Mouse (Mus musculus) forebrain, postnatal 0 days (tissue): ENCODE measurements around the gene Chchd10. TPM values are rescaled to one million over a fixed set of nuclear protein-coding genes. Genes with fewer than 3 reads are reported as not detected.
A peak's percentile ranks its signal among the peaks of the same experiment; 100 is the strongest.

Experiments used
- ATAC-seq: fragments of 200-750 bp; cut with Nextera tagmentation; 2 replicates; pipeline ENCODE4 v1.8.0; 2017; ENCODE audit warnings: mild to moderate bottlenecking, moderate library complexity
- DNase-seq: peaks from one replicate; pipeline ENCODE4 v3.0.0-alpha.2; 2015
- H3K27ac ChIP-seq: fragments of 300-500 bp; sonication (generic); 2 replicates; pipeline ENCODE4 v1.5.1; 2014; ENCODE audit warnings: low read depth, mild to moderate bottlenecking, antibody characterized with exemption, low read length, moderate library complexity, mixed read lengths
- H3K27me3 ChIP-seq: fragments of 300-500 bp; sonication (generic); 2 replicates; pipeline ENCODE4 v1.6.1; 2014; ENCODE audit warnings: mild to moderate bottlenecking, low read length, mixed read lengths; ENCODE audit not compliant: insufficient read depth
- H3K36me3 ChIP-seq: fragments of 300-500 bp; sonication (generic); 2 replicates; pipeline ENCODE4 v1.6.1; 2014; ENCODE audit warnings: mild to moderate bottlenecking, moderate library complexity; ENCODE audit not compliant: insufficient read depth
- H3K4me1 ChIP-seq: fragments of 300-500 bp; sonication (generic); 2 replicates; pipeline ENCODE4 v1.6.1; 2014; ENCODE audit warnings: antibody characterized with exemption; ENCODE audit not compliant: insufficient read depth
- H3K4me2 ChIP-seq: fragments of 300-500 bp; sonication (generic); 2 replicates; pipeline ENCODE4 v1.6.1; 2014; ENCODE audit warnings: low read depth, mild to moderate bottlenecking, moderate library complexity
- H3K4me3 ChIP-seq: fragments of 300-500 bp; sonication (generic); 2 replicates; pipeline ENCODE4 v1.5.1; 2014; ENCODE audit warnings: low read depth, low read length, mixed read lengths
- H3K9ac ChIP-seq: fragments of 300-500 bp; sonication (generic); 2 replicates; pipeline ENCODE4 v1.6.1; 2014; ENCODE audit warnings: mild to moderate bottlenecking
- H3K9me3 ChIP-seq: fragments of 300-500 bp; sonication (generic); 2 replicates; pipeline ENCODE4 v1.6.1; 2016; ENCODE audit warnings: low read length
- CTCF ChIP-seq: sonication (generic); IDR thresholded peaks from 2 replicates; pipeline ENCODE4 v1.5.1; 2016; ENCODE audit warnings: antibody characterized with exemption, control low read depth, low read depth
- WGBS: fragments of 180-500 bp; shearing (Covaris S2); extraction: QIAGEN DNeasy Blood & Tissue Kit; methylation state at CpG from one replicate; pipeline ENCODE4 v1.1.7; 2014; 5-methylcytosine and 5-hydroxymethylcytosine counted together
- polyA plus RNA-seq: library from polyadenylated mRNA; unstranded; fragments of >200 nt; fragmentation: Nextera tagmentation; extraction: Ambion mirVana; gene quantifications from 2 replicates; pipeline ENCODE4 v1.2.1, GENCODE M21; 2015
- total RNA-seq: library from RNA; depleted of rRNA; stranded (reverse); fragments of >200 nt; gene quantifications from 2 replicates; pipeline ENCODE4 v1.2.3, GENCODE M21; 2014

Gene Chchd10
- total and polyA plus RNA-seq, 2 experiments from 2014 or later: 93.0 to 121 TPM

- Histone ChIP-seq H3K27ac (no peak overlapping the region), H3K4me3 (no peak overlapping the region), H3K4me1 (no peaks in the 10 kb centered on the region), H3K27me3 (no peaks in the 10 kb centered on the region), H3K4me2 (no peak overlapping the region), H3K9ac (no peak overlapping the region), H3K36me3 (peaks cover 70% of the 10 kb centered on the region), H3K9me3 (no peaks in the 10 kb centered on the region)
- DNase-seq (no peak), ATAC-seq (no peak)
- TF ChIP-seq CTCF: no peak
- 86% methylated on average over 2 of the region's 2 CpGs for WGBS
Measured at GRCm38 (mm10) chr10:75910698-75911097, 22.2 kb upstream of the Chchd10 start.

- WGBS: 88% methylated on average over 6 of the region's 6 CpGs
- Histone ChIP-seq H3K4me1 (no peaks in the 10 kb centered on the region), H3K27ac (no peak overlapping the region), H3K27me3 (no peaks in the 10 kb centered on the region), H3K36me3 (peaks cover 57% of the 10 kb centered on the region), H3K9me3 (no peaks in the 10 kb centered on the region), H3K4me2 (no peak overlapping the region), H3K4me3 (no peak overlapping the region), H3K9ac (no peak overlapping the region)
- ATAC-seq: no peak
- DNase-seq: no peak
- TF ChIP-seq CTCF: no peak
Measured at GRCm38 (mm10) chr10:75913013-75913589, 19.8 kb upstream of the Chchd10 start.

GRCm38 (mm10) chr10:75915557-75915956, 17.4 kb upstream of the Chchd10 start:
- Histone ChIP-seq H3K4me3 (no peak overlapping the region), H3K4me1 (0 out of 2 replicates have a peak, but pooled peaks cover 3% of the 10 kb centered on the region), H3K27ac (no peak overlapping the region), H3K36me3 (peaks cover 42% of the 10 kb centered on the region), H3K9me3 (no peaks in the 10 kb centered on the region), H3K4me2 (no peak overlapping the region), H3K27me3 (no peaks in the 10 kb centered on the region), H3K9ac (no peak overlapping the region)
- 87% methylated on average over 7 of the region's 7 CpGs for WGBS
- ATAC-seq (no peak), DNase-seq (no peak)
- no peak for TF ChIP-seq CTCF

- no peak overlapping the region for H3K4me3 ChIP-seq
- H3K4me2 ChIP-seq: no peak overlapping the region
- peaks cover 29% of the 10 kb centered on the region for H3K36me3 ChIP-seq
- H3K27me3 ChIP-seq: no peaks in the 10 kb centered on the region
- no peak for TF ChIP-seq CTCF
- no peak for DNase-seq
- no peaks in the 10 kb centered on the region for H3K9me3 ChIP-seq
- H3K9ac ChIP-seq: no peak overlapping the region
- H3K27ac ChIP-seq: no peak overlapping the region
- 0 out of 2 replicates have a peak, but pooled peaks cover 3% of the 10 kb centered on the region for H3K4me1 ChIP-seq
- no peak for ATAC-seq
- WGBS: 82% methylated on average over 8 of the region's 8 CpGs
Measured at GRCm38 (mm10) chr10:75916840-75917239, 16.1 kb upstream of the Chchd10 start.

GRCm38 (mm10) chr10:75919026-75919425, 13.9 kb upstream of the Chchd10 start:
- Histone ChIP-seq H3K27ac (no peak overlapping the region), H3K36me3 (peaks cover 23% of the 10 kb centered on the region), H3K4me3 (no peak overlapping the region), H3K4me2 (no peak overlapping the region), H3K9me3 (no peaks in the 10 kb centered on the region), H3K9ac (no peak overlapping the region), H3K27me3 (no peaks in the 10 kb centered on the region), H3K4me1 (0 out of 2 replicates have a peak, but pooled peaks cover 13% of the 10 kb centered on the region)
- no peak for DNase-seq
- ATAC-seq: no peak
- WGBS: 83% methylated on average over 5 of the region's 5 CpGs
- no peak for TF ChIP-seq CTCF

- peak within 1 kb of the TSS; percentile 74 for H3K4me3 ChIP-seq
- no peak for TF ChIP-seq CTCF
- DNase-seq (peak; percentile 98), ATAC-seq (peak; percentile 96)
- H3K9me3 ChIP-seq: no peaks in the 10 kb centered on the region
- peak within 1 kb of the TSS; percentile 98 for H3K27ac ChIP-seq
- H3K4me2 ChIP-seq: peak within 1 kb of the TSS; percentile 78
- peaks cover 20% of the 10 kb centered on the region for H3K36me3 ChIP-seq
- 0 out of 2 replicates have a peak, but pooled peaks cover 13% of the 10 kb centered on the region for H3K4me1 ChIP-seq
- WGBS: 2% methylated on average over 76 of the region's 76 CpGs
- peak within 1 kb of the TSS; percentile 93 for H3K9ac ChIP-seq
- H3K27me3 ChIP-seq: no peaks in the 10 kb centered on the region
Measured at GRCm38 (mm10) chr10:75921026-75921725, 11.8 kb upstream of the Chchd10 start, which contains the start of gene Smarcb1. Gene Smarcb1 (minus strand): TSS chr10:75921617.
